Mouse (Mus musculus): ENCODE results near the gene Olfr1243.

Gene Olfr1243

GRCm38 (mm10) chr2:89531387-89531786 is at the start of gene Olfr1243:
Olfr1243 (minus strand) TSS chr2:89531487.
- no peak for TF ChIP-seq GATA4 (IDR thresholded peaks at IDR 0.05; ENCODE audit: insufficient replicate concordance, low read length)

DNA sequence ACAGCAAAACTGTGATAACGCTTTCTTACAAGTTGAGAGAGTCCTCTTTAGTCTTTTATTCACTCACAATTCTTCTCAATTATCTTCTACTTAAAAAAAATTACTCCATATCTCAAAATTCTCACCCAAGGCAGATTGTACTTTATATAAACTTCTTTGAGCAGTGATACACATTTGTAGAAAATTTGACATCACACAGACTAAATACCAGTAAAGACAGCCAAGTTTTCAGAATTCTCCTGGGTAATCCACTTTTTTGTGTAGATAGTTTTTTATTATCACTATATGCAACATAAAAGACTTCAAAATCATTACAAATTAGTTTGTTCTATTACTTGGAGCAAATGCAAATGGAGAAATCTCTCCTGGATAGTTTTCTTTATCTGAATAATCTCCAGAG is 47.1 kb upstream of the Olfr1243 start, which contains the start of gene Olfr1245:
TSS of gene Olfr1245 (minus strand) at position 101 of the 400 bp plus-strand sequence.
- TF ChIP-seq GATA4 (IDR thresholded peaks at IDR 0.05; ENCODE audit: insufficient replicate concordance, low read length), result no peak

DNA sequence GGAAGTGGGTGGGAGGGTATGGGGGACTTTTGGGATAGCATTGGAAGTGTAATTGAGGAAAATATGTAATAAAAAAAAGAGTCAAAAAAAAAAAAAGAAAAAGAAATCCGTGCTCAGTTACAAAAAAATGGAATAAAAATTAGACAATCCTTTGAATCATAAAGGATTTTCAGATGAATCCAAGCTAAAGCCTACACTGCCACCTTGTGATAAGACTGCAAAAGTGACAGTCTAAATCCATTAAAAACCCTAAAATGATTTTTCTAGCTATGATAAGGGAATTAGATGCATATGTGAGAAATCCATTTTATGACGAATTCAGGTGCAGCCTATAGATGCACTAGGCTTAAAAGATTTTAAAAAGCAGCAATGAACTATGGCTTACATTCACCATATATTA is 13.2 kb upstream of the Olfr1243 start:
- no peak for TF ChIP-seq GATA4 (IDR thresholded peaks at IDR 0.05; ENCODE audit: insufficient replicate concordance, low read length)

DNA sequence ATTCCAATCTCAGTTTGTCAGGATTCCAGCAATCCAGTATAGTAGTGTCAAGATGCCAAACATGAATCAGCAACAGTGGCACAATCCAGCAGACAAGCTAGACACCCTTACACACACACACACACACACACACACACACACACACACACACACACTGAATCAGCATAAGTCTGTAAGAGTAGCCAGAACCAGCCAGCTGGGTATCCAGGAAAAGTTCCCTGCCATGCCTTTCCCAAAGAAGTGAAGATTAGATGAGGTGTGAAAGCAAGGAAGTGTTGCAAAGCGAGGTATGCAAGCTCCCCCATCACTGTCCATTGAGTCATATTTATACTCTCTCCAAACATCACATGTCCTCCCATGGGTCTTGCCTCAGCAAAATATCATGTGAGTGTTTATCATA is 8.6 kb upstream of the Olfr1243 start:
- no peak for TF ChIP-seq GATA4 (IDR thresholded peaks at IDR 0.05; ENCODE audit: insufficient replicate concordance, low read length)

GRCm38 (mm10) chr2:89498235-89498634 is 33.1 kb downstream of the Olfr1243 start, which contains the start of gene Olfr1242:
Olfr1242 (minus strand) TSS chr2:89498335.
- no peak for TF ChIP-seq GATA4 (IDR thresholded peaks at IDR 0.05; ENCODE audit: insufficient replicate concordance, low read length)

DNA sequence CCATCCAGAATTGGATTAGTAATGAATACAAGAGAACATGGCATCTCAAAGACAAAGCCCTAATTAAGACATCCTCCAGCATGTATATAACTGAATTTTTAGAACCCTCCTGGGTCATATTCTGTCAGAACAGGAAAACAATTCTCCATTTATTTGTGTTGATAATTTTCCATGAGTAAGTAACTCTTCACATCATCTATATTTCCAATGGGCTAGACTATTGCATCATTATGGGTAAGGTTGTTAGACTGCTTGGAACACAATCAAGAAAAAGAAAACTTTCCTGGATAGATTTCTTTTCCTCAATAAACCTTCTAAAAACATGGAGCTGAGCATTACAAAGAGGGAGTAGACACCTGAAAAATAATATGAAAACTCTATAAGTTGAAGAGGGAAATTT is 44.3 kb downstream of the Olfr1243 start, which contains the start of gene Olfr1241:
TSS of gene Olfr1241 (minus strand) at position 101 of the 400 bp plus-strand sequence.
- no peak for TF ChIP-seq GATA4 (IDR thresholded peaks at IDR 0.05; ENCODE audit: insufficient replicate concordance, low read length)
